Mouse (Mus musculus): ENCODE data around the gene Gm9573. TPM values are rescaled to one million over a fixed set of nuclear protein-coding genes. Genes with fewer than 3 reads are reported as not detected.
A peak's percentile ranks its signal among the peaks of the same experiment; 100 is the strongest.

Gene Gm9573
- polyA plus RNA-seq, 1 experiment from 2014 or later = not detected

DNA sequence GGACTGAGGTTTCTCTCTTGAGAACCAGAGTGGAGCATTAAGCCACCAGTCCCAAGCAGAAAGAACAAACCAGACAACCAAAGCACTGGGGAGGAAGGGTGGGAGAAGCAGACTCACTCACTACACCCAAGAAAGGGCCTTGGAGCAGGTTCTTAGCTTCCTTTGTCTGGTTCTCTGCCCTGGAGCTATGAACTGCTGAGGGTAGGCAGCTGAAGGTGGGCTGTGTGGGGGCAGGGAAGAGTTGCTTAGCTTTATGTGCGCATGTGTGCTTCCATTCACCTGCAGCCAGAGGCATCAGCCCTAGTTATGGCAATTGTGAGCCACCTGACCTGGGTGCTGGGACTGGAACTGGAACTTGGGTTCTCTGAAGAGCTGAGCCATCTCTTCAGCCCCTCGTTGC lies 26.6 kb upstream of the Gm9573 start:
- H3K9ac ChIP-seq (replicated peaks; ENCODE audit: low read depth, low read length) = no peak overlapping the region
- H3K9me3 ChIP-seq (ENCODE audit: control insufficient read depth, low read length) = no peaks in the 10 kb centered on the region
- ATAC-seq (ENCODE audit: low read depth) = no peak
- 88% methylated on average over 2 of the region's 2 CpGs for WGBS
- no peaks in the 10 kb centered on the region for H3K4me1 ChIP-seq (ENCODE audit: control insufficient read depth, insufficient read depth, low read length)
- no peak overlapping the region for H3K27ac ChIP-seq (ENCODE audit: low read depth, low read length)
- no peak overlapping the region for H3K4me3 ChIP-seq (ENCODE audit: low read depth, low read length)
- H3K4me2 ChIP-seq (ENCODE audit: low read depth, low read length) = no peak overlapping the region
- peaks cover 22% of the 10 kb centered on the region for H3K36me3 ChIP-seq (ENCODE audit: control insufficient read depth, insufficient read depth, low read length)
- no peaks in the 10 kb centered on the region for H3K27me3 ChIP-seq (ENCODE audit: control insufficient read depth, insufficient read depth, low read length)

GRCm38 (mm10) chr17:35649429-35649828 lies 23.0 kb upstream of the Gm9573 start:
- ATAC-seq (ENCODE audit: low read depth) = no peak
- Histone ChIP-seq H3K4me2 (ENCODE audit: low read depth, low read length) (no peak overlapping the region), H3K4me3 (ENCODE audit: low read depth, low read length) (no peak overlapping the region), H3K4me1 (ENCODE audit: control insufficient read depth, insufficient read depth, low read length) (no peaks in the 10 kb centered on the region), H3K27me3 (ENCODE audit: control insufficient read depth, insufficient read depth, low read length) (no peaks in the 10 kb centered on the region), H3K27ac (ENCODE audit: low read depth, low read length) (no peak overlapping the region), H3K9ac (replicated peaks; ENCODE audit: low read depth, low read length) (no peak overlapping the region), H3K36me3 (ENCODE audit: control insufficient read depth, insufficient read depth, low read length) (no peaks in the 10 kb centered on the region), H3K9me3 (ENCODE audit: control insufficient read depth, low read length) (no peaks in the 10 kb centered on the region)
- WGBS = 67% methylated on average over 2 of the region's 2 CpGs

DNA sequence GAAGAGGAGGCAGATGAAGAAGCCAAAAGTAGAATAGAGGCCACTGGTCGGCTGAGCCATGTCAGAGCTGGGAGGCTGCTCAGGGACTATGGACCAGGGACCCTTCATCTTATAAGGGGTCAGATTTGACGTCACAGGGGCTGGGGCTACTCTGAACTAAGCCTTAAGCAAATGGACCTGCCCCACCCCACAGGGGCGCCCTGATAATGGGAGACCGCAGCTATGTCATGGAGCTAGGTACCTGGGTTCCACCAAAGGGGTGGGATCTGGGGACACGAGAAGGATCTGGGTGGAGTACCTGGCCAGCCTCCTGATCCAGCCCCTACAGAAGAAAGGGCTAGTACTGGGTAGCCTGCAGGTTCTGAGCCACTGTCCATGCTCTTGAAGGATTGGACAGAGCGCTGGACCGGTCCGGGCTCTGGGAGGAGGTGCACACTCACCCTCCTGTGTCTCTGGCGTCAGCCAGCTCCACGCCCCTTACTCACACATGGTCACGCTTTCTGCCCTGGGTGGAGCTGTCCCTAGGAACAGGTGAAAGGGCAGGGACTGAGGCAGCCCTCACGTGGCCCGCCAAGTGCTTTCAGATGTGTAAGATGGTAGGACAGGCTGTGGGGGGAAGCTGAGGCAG lies 17.3 kb upstream of the Gm9573 start, which contains the start of gene Mucl3:
TSS of gene Mucl3 (minus strand) at position 87 of the 628 bp plus-strand sequence.
- WGBS = 80% methylated on average over 13 of the region's 13 CpGs
- H3K4me1 ChIP-seq (ENCODE audit: control insufficient read depth, insufficient read depth, low read length) = no peaks in the 10 kb centered on the region
- no peak within 1 kb of the TSS for H3K9ac ChIP-seq (replicated peaks; ENCODE audit: low read depth, low read length)
- no peak within 1 kb of the TSS for H3K4me3 ChIP-seq (ENCODE audit: low read depth, low read length)
- H3K27ac ChIP-seq (ENCODE audit: low read depth, low read length) = no peak within 1 kb of the TSS
- no peaks in the 10 kb centered on the region for H3K36me3 ChIP-seq (ENCODE audit: control insufficient read depth, insufficient read depth, low read length)
- ATAC-seq (ENCODE audit: low read depth) = no peak
- H3K9me3 ChIP-seq (ENCODE audit: control insufficient read depth, low read length) = no peaks in the 10 kb centered on the region
- no peak within 1 kb of the TSS for H3K4me2 ChIP-seq (ENCODE audit: low read depth, low read length)
- no peaks in the 10 kb centered on the region for H3K27me3 ChIP-seq (ENCODE audit: control insufficient read depth, insufficient read depth, low read length)

GRCm38 (mm10) chr17:35639352-35639751 lies 12.9 kb upstream of the Gm9573 start:
- H3K9ac ChIP-seq (replicated peaks; ENCODE audit: low read depth, low read length) = no peak overlapping the region
- no peaks in the 10 kb centered on the region for H3K4me1 ChIP-seq (ENCODE audit: control insufficient read depth, insufficient read depth, low read length)
- WGBS = 85% methylated on average over 6 of the region's 6 CpGs
- H3K4me2 ChIP-seq (ENCODE audit: low read depth, low read length) = no peak overlapping the region
- H3K9me3 ChIP-seq (ENCODE audit: control insufficient read depth, low read length) = no peaks in the 10 kb centered on the region
- H3K4me3 ChIP-seq (ENCODE audit: low read depth, low read length) = no peak overlapping the region
- no peaks in the 10 kb centered on the region for H3K36me3 ChIP-seq (ENCODE audit: control insufficient read depth, insufficient read depth, low read length)
- ATAC-seq (ENCODE audit: low read depth) = no peak
- no peaks in the 10 kb centered on the region for H3K27me3 ChIP-seq (ENCODE audit: control insufficient read depth, insufficient read depth, low read length)
- H3K27ac ChIP-seq (ENCODE audit: low read depth, low read length) = no peak overlapping the region

DNA sequence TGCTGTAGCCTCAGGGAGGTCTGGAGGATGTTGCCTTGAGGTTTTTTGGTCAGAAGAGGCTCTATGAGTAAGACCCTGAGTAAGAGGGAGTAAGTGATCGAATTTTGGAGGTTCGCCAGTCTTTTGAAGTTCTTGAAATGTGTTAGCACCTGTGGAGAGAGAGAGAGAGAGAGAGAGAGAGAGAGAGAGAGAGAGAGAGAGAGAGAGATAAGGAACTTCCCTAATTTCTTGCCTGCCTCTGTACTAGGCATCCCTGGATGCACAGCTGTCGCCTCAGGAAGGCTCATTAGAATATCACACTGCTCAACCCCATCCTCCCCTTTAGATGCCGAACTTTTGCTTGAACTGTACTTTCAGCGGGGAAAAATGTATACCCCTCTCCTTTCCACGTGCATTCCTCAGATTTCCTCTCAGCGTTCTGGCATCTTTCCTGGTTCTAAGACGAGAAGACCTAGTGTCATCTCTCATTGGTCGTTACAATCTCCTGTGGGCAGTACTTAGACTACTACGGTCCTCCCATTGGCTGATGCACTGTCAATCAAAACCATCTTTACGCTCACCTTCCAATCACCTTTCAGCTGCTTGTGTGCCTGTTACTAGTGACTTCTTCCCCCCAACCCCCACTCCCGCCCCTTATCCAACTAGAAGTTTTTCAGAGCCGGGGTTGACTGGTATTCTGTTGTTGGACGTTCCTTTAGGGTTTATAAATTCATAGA lies 12.2 kb upstream of the Gm9573 start:
- peak; percentile 82 for ATAC-seq (ENCODE audit: low read depth)
- Histone ChIP-seq H3K4me1 (ENCODE audit: control insufficient read depth, insufficient read depth, low read length) (0 out of 2 replicates have a peak, but pooled peaks cover 3% of the 10 kb centered on the region), H3K27ac (ENCODE audit: low read depth, low read length) (no peak overlapping the region), H3K4me3 (ENCODE audit: low read depth, low read length) (no peak overlapping the region), H3K36me3 (ENCODE audit: control insufficient read depth, insufficient read depth, low read length) (no peaks in the 10 kb centered on the region), H3K4me2 (ENCODE audit: low read depth, low read length) (no peak overlapping the region), H3K9me3 (ENCODE audit: control insufficient read depth, low read length) (no peaks in the 10 kb centered on the region), H3K9ac (replicated peaks; ENCODE audit: low read depth, low read length) (no peak overlapping the region), H3K27me3 (ENCODE audit: control insufficient read depth, insufficient read depth, low read length) (no peaks in the 10 kb centered on the region)
- 26% methylated on average over 14 of the region's 14 CpGs for WGBS

- ATAC-seq (ENCODE audit: low read depth) = no peak
- no peak overlapping the region for H3K4me3 ChIP-seq (ENCODE audit: low read depth, low read length)
- H3K4me2 ChIP-seq (ENCODE audit: low read depth, low read length) = no peak overlapping the region
- no peak overlapping the region for H3K27ac ChIP-seq (ENCODE audit: low read depth, low read length)
- no peaks in the 10 kb centered on the region for H3K36me3 ChIP-seq (ENCODE audit: control insufficient read depth, insufficient read depth, low read length)
- no peaks in the 10 kb centered on the region for H3K27me3 ChIP-seq (ENCODE audit: control insufficient read depth, insufficient read depth, low read length)
- H3K9me3 ChIP-seq (ENCODE audit: control insufficient read depth, low read length) = no peaks in the 10 kb centered on the region
- no peak overlapping the region for H3K9ac ChIP-seq (replicated peaks; ENCODE audit: low read depth, low read length)
- WGBS = 43% methylated on average over 5 of the region's 5 CpGs
- 0 out of 2 replicates have a peak, but pooled peaks cover 3% of the 10 kb centered on the region for H3K4me1 ChIP-seq (ENCODE audit: control insufficient read depth, insufficient read depth, low read length)
Observed at GRCm38 (mm10) chr17:35636363-35636762, 9.9 kb upstream of the Gm9573 start.

GRCm38 (mm10) chr17:35635699-35636111 lies 9.3 kb upstream of the Gm9573 start:
- H3K27ac ChIP-seq (ENCODE audit: low read depth, low read length) = no peak overlapping the region

DNA sequence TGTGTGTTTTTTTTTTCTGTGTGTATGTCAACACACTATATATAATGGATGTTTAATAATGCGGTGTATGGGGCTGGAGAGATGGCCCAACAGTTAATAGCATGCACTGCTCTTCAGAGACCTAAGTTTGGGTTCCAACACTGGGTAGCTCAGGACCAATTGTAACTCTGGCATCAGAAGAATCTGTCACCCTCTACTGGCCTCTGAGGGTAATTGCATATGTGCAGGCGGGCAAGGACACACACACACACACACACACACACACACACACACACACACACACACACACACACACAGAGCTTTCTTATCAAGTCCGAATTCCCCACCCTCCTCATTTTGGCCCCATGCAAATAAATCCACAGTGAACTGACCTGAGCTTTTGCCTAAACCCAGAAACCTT lies 8.8 kb upstream of the Gm9573 start:
- H3K4me1 ChIP-seq (ENCODE audit: control insufficient read depth, insufficient read depth, low read length) = 0 out of 2 replicates have a peak, but pooled peaks cover 3% of the 10 kb centered on the region
- H3K27me3 ChIP-seq (ENCODE audit: control insufficient read depth, insufficient read depth, low read length) = no peaks in the 10 kb centered on the region
- no peak overlapping the region for H3K4me3 ChIP-seq (ENCODE audit: low read depth, low read length)
- no peak overlapping the region for H3K27ac ChIP-seq (ENCODE audit: low read depth, low read length)
- 83% methylated on average over 3 of the region's 3 CpGs for WGBS
- no peak overlapping the region for H3K4me2 ChIP-seq (ENCODE audit: low read depth, low read length)
- no peak for ATAC-seq (ENCODE audit: low read depth)
- H3K9me3 ChIP-seq (ENCODE audit: control insufficient read depth, low read length) = no peaks in the 10 kb centered on the region
- H3K9ac ChIP-seq (replicated peaks; ENCODE audit: low read depth, low read length) = no peak overlapping the region
- H3K36me3 ChIP-seq (ENCODE audit: control insufficient read depth, insufficient read depth, low read length) = no peaks in the 10 kb centered on the region

More at GRCm38 (mm10) chr17:35635699-35636111, 9.3 kb upstream of the Gm9573 start:
- Histone ChIP-seq H3K4me1 (ENCODE audit: control insufficient read depth, insufficient read depth, low read length) (0 out of 2 replicates have a peak, but pooled peaks cover 3% of the 10 kb centered on the region), H3K9me3 (ENCODE audit: control insufficient read depth, low read length) (no peaks in the 10 kb centered on the region), H3K4me3 (ENCODE audit: low read depth, low read length) (peak overlapping the region; percentile 8), H3K9ac (replicated peaks; ENCODE audit: low read depth, low read length) (no peak overlapping the region), H3K36me3 (ENCODE audit: control insufficient read depth, insufficient read depth, low read length) (no peaks in the 10 kb centered on the region), H3K27me3 (ENCODE audit: control insufficient read depth, insufficient read depth, low read length) (no peaks in the 10 kb centered on the region), H3K4me2 (ENCODE audit: low read depth, low read length) (peak overlapping the region; percentile 38)
- ATAC-seq (ENCODE audit: low read depth) = peak; percentile 65
- WGBS = 1% methylated on average over 15 of the region's 15 CpGs

DNA sequence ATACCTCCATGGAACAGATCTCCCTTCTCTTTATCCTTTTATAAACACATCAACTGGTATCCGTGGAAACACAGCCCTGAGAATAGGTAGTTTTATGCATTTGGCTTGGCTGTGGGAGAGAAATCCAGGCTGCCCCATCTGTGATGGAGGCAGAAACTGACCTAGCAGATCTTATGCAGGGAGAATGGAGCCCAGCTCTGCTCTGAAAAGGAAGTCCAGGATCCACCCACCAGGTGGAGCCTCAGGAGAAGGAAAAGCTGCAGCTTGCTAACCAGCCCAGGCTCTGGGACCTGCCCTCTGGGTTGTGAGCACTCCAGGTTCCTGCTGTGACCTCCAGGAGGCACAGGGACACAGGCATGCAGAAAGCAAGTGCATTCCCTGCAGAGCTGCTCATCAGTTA lies 7.6 kb upstream of the Gm9573 start:
- H3K4me1 ChIP-seq (ENCODE audit: control insufficient read depth, insufficient read depth, low read length) = 0 out of 2 replicates have a peak, but pooled peaks cover 3% of the 10 kb centered on the region
- 35% methylated on average over 1 of the region's 1 CpGs for whole genome bisulfite sequencing
- no peak overlapping the region for H3K9ac ChIP-seq (replicated peaks; ENCODE audit: low read depth, low read length)
- H3K36me3 ChIP-seq (ENCODE audit: control insufficient read depth, insufficient read depth, low read length) = no peaks in the 10 kb centered on the region
- no peak overlapping the region for H3K4me2 ChIP-seq (ENCODE audit: low read depth, low read length)
- ATAC-seq (ENCODE audit: low read depth) = no peak
- no peaks in the 10 kb centered on the region for H3K9me3 ChIP-seq (ENCODE audit: control insufficient read depth, low read length)
- no peak overlapping the region for H3K27ac ChIP-seq (ENCODE audit: low read depth, low read length)
- H3K27me3 ChIP-seq (ENCODE audit: control insufficient read depth, insufficient read depth, low read length) = no peaks in the 10 kb centered on the region
- H3K4me3 ChIP-seq (ENCODE audit: low read depth, low read length) = no peak overlapping the region

Measured in neural tube, embryonic 14.5 days (tissue).